Mouse (Mus musculus) midbrain, embryonic 16.5 days (tissue): ENCODE results near the gene Cst9. TPM values are rescaled to one million over a fixed set of nuclear protein-coding genes. Genes with fewer than 3 reads are reported as not detected.
A peak's percentile ranks its signal among the peaks of the same experiment; 100 is the strongest.

ENCODE experiments used
- ATAC-seq: fragments of 200-750 bp; cut with Nextera tagmentation; 2 replicates; pipeline ENCODE4 v1.8.0; 2017; ENCODE audit warnings: moderate TSS enrichment
- H3K27ac ChIP-seq: fragments of 300-500 bp; sonication (generic); 2 replicates; pipeline ENCODE4 v1.5.1; 2014; ENCODE audit warnings: mild to moderate bottlenecking, low read length, mixed read lengths
- H3K27me3 ChIP-seq: fragments of 300-500 bp; sonication (generic); 2 replicates; pipeline ENCODE4 v1.6.1; 2014; ENCODE audit warnings: low read depth, low read length, mixed read lengths; ENCODE audit not compliant: control insufficient read depth, insufficient read depth
- H3K36me3 ChIP-seq: fragments of 300-500 bp; sonication (generic); 2 replicates; pipeline ENCODE4 v1.6.1; 2014; ENCODE audit warnings: mild to moderate bottlenecking, low read length, moderate library complexity, mixed read lengths; ENCODE audit not compliant: control insufficient read depth, insufficient read depth
- H3K4me1 ChIP-seq: fragments of 300-500 bp; sonication (generic); 2 replicates; pipeline ENCODE4 v1.6.1; 2014; ENCODE audit warnings: mild to moderate bottlenecking, low read length, mixed read lengths; ENCODE audit not compliant: control insufficient read depth, insufficient read depth
- H3K4me2 ChIP-seq: fragments of 300-500 bp; sonication (generic); 2 replicates; pipeline ENCODE4 v1.6.1; 2014; ENCODE audit warnings: mild to moderate bottlenecking, low read length, mixed read lengths
- H3K4me3 ChIP-seq: fragments of 300-500 bp; sonication (generic); 2 replicates; pipeline ENCODE4 v1.5.1; 2014; ENCODE audit warnings: low read depth, mild to moderate bottlenecking, low read length, moderate library complexity, mixed read lengths
- H3K9ac ChIP-seq: fragments of 300-500 bp; sonication (generic); 2 replicates; pipeline ENCODE4 v1.6.1; 2014; ENCODE audit warnings: low read depth, low read length, mixed read lengths
- H3K9me3 ChIP-seq: fragments of 300-500 bp; sonication (generic); replicated peaks from 2 replicates; pipeline ENCODE4 v1.6.1; 2014; ENCODE audit warnings: mild to moderate bottlenecking, low read length, mixed read lengths; ENCODE audit not compliant: control insufficient read depth, poor library complexity, severe bottlenecking
- WGBS: fragments of 180-500 bp; shearing (Covaris S2); extraction: QIAGEN DNeasy Blood & Tissue Kit; methylation state at CpG from one replicate; pipeline ENCODE4 v1.1.7; 2014; 5-methylcytosine and 5-hydroxymethylcytosine counted together
- polyA plus RNA-seq: library from polyadenylated mRNA; unstranded; fragments of >200 nt; fragmentation: Nextera tagmentation; extraction: Ambion mirVana; gene quantifications from 2 replicates; pipeline ENCODE4 v1.2.1, GENCODE M21; 2015

Gene Cst9
- polyA plus RNA-seq, 1 experiment from 2014 or later, result not detected

DNA sequence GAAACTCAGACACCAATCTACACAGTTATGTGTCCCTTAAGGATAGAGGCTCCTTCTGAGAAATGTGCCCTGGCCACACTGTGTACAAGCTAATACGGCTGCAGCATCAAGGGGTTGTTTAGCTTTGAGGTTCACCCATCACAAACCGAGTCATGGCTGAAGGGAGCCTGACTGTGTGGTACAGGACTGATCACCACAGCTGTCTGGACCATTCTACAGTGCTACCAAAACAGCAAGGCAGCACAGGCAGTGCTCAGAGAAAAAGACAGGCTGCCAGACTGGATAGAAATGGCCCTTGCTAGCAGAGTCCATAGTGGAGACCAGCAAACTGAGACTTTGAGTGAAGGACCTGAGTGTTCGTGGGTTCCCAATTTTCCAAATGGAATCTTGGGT, 39.3 kb downstream of the Cst9 start:
- Histone ChIP-seq H3K4me1 (peaks cover 24% of the 10 kb centered on the region), H3K27ac (no peak overlapping the region; the same call in 1 of the 2 replicates), H3K9ac (peak overlapping the region; percentile 93), H3K36me3 (peaks cover 10% of the 10 kb centered on the region; the same call in 1 of the 2 replicates), H3K4me2 (peak overlapping the region; percentile 89), H3K27me3 (no peaks in the 10 kb centered on the region), H3K9me3 (no peaks in the 10 kb centered on the region), H3K4me3 (peak overlapping the region; percentile 96)
- ATAC-seq, result peak; percentile 11; the same call in 1 of the 2 replicates
- 39% methylated on average over 3 of the region's 3 CpGs for WGBS

DNA sequence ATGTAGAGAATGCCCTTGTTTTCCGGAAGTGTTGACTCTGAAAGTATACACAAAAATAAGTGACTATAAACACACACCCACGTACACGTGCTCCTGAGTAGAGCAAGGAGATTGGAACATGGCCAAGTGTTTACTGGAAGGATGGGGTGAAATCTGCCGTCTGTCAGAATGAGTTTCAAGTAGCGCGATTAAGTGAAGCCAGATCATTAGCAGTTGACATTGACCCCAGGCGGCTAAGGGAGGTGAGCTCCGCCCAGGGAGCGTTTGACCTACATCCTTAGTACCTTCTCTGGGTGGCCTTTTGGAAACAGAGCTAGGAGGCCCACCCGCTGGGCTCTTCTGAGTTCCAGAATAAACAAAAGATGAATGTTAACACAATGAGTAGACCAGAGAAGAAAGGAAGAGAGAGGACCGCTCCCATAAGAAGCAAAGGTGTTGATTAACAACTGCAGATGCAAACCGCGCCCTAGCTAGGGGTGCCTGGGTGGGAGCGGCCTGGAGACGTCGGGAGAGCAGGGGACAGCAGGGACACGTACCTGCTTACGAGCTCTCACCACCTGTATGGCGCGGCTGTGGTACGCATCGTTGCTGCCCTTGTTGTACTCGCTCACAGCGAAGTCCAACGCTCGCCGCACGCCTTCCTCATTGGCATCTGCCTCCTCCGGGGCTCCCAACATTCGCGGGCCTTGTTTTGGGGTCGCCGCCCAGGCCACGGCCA, 39.8 kb downstream of the Cst9 start:
- peak overlapping the region; percentile 93 for H3K9ac ChIP-seq
- ATAC-seq, result peak; percentile 80
- peak overlapping the region; percentile 89 for H3K4me2 ChIP-seq
- H3K9me3 ChIP-seq, result no peaks in the 10 kb centered on the region
- peak overlapping the region; percentile 96 for H3K4me3 ChIP-seq
- H3K27me3 ChIP-seq, result no peaks in the 10 kb centered on the region
- H3K4me1 ChIP-seq, result peaks cover 24% of the 10 kb centered on the region
- peaks cover 10% of the 10 kb centered on the region; the same call in 1 of the 2 replicates for H3K36me3 ChIP-seq
- peak overlapping the region; percentile 86 for H3K27ac ChIP-seq
- under 1% methylated on average over 34 of the region's 34 CpGs for WGBS

DNA sequence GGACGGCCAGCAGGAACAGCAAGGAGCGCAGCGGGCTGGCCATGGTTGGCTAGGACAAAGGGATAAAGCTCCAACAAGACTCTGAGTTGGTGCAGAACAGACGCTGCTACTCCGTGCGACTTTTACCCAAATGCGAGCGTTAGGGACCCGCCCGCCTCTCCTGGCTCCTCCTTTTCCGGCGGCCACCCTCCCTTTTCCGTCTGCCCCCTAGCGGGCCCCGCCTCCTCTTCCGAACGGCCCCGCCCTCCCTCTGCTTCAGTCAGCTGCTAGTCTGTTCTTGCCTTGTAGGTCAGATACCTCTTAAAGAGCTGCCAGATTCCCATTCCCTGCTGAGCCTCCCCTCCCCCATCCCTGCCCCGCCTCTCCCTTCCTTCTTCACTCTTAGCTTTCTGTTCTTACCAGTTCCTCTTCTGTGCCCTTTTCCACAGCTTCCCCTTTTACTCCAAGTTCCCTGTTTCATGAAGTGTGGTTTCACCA, 40.4 kb downstream of the Cst9 start, which contains the start of gene Cst3:
TSS of gene Cst3 (minus strand) at position 358 of the 477 bp plus-strand sequence.
- peak within 1 kb of the TSS; percentile 86 for H3K27ac ChIP-seq
- under 1% methylated on average over 19 of the region's 19 CpGs for WGBS
- H3K36me3 ChIP-seq, result peaks cover 10% of the 10 kb centered on the region; the same call in 1 of the 2 replicates
- peak within 1 kb of the TSS; percentile 96 for H3K4me3 ChIP-seq
- peak within 1 kb of the TSS; percentile 89 for H3K4me2 ChIP-seq
- H3K27me3 ChIP-seq, result no peaks in the 10 kb centered on the region
- H3K4me1 ChIP-seq, result peaks cover 24% of the 10 kb centered on the region
- peak; percentile 97 for ATAC-seq
- H3K9ac ChIP-seq, result peak within 1 kb of the TSS; percentile 93
- H3K9me3 ChIP-seq, result no peaks in the 10 kb centered on the region

DNA sequence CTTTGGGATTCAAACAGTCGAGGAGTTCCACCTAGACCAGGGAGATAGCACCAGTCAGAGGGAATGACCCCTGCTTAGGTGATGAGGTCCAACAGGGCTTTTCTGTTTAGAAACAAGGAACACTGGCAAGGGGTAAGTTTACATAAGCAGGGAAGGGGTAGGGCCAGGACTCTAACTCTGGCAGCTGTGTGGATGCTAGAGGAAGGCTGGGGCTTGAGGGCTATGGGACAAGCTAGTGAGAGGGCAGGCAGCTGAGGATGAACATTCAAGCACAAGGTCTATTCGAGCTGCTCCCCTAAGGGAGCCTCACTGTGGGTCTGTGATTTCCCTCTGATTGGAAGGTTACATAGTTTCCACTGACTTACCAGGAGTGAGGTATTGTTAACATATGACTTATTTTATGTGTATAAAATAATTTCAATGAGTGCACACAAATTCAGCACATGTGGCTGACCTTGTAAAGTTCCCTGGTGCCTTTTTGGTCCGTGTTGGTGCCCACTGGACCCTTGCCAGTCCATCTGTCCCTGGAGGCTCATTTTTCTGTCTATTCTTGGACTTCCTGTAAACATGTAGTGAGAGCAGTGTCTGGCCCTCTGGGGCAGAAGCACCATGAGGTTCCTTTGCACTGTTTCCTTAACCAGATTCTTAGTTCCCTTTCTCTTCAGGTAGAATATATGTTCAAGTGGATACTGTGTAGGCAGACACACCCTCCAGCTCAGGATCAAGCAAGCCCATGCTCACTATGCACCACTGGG, 42.2 kb downstream of the Cst9 start:
- Histone ChIP-seq H3K4me3 (no peak overlapping the region), H3K27me3 (no peaks in the 10 kb centered on the region), H3K9ac (no peak overlapping the region), H3K27ac (no peak overlapping the region), H3K4me1 (peaks cover 24% of the 10 kb centered on the region), H3K4me2 (no peak overlapping the region), H3K9me3 (no peaks in the 10 kb centered on the region), H3K36me3 (no peaks in the 10 kb centered on the region)
- 64% methylated on average over 3 of the region's 3 CpGs for WGBS
- no peak for ATAC-seq

DNA sequence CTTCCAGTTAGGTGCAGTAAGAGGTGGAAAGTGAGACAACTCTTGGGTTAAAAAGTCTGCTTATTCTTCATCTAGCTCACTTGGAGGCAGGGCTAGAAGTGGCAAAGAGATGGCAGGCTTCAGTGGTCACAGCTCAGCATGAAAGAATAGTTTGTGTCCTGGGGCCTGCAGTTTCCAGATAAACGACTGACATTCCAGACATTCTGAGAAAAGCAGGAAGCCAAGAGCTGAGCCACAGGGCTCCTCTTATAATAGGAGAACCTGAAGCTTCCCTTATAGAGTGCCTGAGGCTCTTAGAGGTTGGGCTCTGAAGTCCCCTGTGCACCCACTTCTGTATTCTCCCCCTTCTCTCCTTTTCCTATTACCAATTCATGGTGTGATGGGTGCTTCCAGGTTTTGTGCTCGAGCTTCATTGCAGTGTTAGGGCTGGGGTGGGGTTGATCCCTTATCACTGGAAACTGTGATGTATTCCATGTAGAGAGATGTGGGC, 43.7 kb downstream of the Cst9 start:
- WGBS, result 14% methylated on average over 2 of the region's 2 CpGs
- no peak overlapping the region for H3K4me3 ChIP-seq
- no peaks in the 10 kb centered on the region for H3K9me3 ChIP-seq
- no peaks in the 10 kb centered on the region for H3K36me3 ChIP-seq
- no peak overlapping the region for H3K27ac ChIP-seq
- H3K27me3 ChIP-seq, result no peaks in the 10 kb centered on the region
- peaks cover 10% of the 10 kb centered on the region for H3K4me1 ChIP-seq
- no peak overlapping the region for H3K9ac ChIP-seq
- no peak overlapping the region for H3K4me2 ChIP-seq
- no peak for ATAC-seq

DNA sequence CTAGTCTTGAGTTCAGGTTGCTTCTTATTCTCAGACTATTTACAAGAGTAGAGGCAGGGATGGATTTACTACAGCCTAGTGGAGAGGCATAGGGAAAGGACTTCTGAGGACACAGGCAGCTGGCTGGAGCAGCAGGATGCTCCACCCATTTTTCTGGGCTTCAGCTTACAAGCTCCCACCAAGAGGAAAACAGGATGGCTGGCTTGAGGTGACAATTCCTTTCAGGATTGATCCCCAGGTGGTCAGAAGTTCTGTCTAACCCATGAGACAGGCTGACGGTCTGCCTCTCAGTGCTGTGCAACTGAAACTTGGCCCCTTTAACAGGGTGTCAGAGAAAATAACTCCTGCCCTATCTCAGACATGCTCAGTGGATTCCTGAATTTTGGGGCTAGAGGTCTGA, 44.3 kb downstream of the Cst9 start:
- H3K36me3 ChIP-seq, result no peaks in the 10 kb centered on the region
- no peak overlapping the region for H3K4me3 ChIP-seq
- H3K9ac ChIP-seq, result no peak overlapping the region
- H3K4me2 ChIP-seq, result no peak overlapping the region
- no peaks in the 10 kb centered on the region for H3K9me3 ChIP-seq
- no peak for ATAC-seq
- no peaks in the 10 kb centered on the region for H3K27me3 ChIP-seq
- H3K4me1 ChIP-seq, result peaks cover 5% of the 10 kb centered on the region; the same call in 1 of the 2 replicates
- H3K27ac ChIP-seq, result no peak overlapping the region
- WGBS, result 44% methylated on average over 1 of the region's 1 CpGs

DNA sequence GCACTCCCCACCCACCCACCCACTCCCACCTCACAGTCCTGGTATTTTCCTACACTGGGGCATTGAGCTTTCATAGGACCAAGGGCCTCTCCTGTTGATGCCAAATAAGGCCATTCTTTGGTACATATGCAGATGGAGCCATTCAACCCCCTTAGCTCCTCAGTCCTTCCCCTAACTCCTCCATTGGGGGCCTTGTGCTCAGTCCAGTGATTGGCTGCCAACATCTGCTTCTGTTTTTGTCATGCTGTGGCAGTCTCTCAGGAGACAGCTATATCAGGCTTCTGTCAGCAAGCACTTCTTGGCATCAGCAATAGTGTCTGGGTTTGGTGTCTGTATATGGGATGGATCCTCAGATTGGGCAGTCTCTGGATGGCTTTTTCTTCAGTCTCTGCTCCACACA, 49.8 kb downstream of the Cst9 start:
- no peak overlapping the region for H3K4me3 ChIP-seq
- H3K27me3 ChIP-seq, result no peaks in the 10 kb centered on the region
- H3K36me3 ChIP-seq, result no peaks in the 10 kb centered on the region
- no peaks in the 10 kb centered on the region for H3K9me3 ChIP-seq
- no peak overlapping the region for H3K9ac ChIP-seq
- peaks cover 2% of the 10 kb centered on the region; the same call in 1 of the 2 replicates for H3K4me1 ChIP-seq
- peak; percentile 45; the same call in 1 of the 2 replicates for ATAC-seq
- no peak overlapping the region for H3K4me2 ChIP-seq
- no peak overlapping the region for H3K27ac ChIP-seq
